ENCODE assay signal across 24 mouse cellular contexts in the genomic region with DNA sequence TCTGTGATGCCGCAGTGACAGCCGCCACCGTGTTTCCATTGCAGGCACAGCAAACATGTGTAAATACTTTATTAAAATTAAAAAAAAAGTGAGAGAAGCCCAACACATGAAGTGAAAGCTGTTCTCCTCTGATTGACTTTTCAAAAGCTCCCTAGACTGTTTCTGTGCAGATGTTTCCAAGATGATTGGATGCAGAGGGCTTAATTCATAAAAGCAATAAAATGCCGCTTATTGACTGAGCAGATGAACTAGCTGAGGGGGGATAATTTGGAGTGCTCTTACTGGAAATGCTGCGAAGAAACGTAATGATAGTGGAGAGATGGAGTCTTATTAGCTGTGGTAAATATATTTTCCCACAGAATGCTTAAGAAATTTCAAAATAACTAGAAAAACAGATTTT.
DNase-seq lines count a peak whose midpoint lies in the region; ATAC-seq and TF ChIP-seq lines count a peak whose summit lies in the region.
"Had no signal": no experiment of that assay in that cellular context is flagged by ENCODE, and none has a peak within 500 bp of the region (broad histone marks: within the 10 kb centered on the region; RNA-seq: fewer than 3 reads in every experiment).

No protein-coding gene starts in this region.

- no peak overlapping the region for H3K4me2 ChIP-seq in forebrain, embryonic 14.5 days (ENCODE audit: low read length)
- H3K4me2 ChIP-seq in limb, embryonic 14.5 days (replicated peaks; ENCODE audit: low read depth, low read length, severe bottlenecking) = no peak overlapping the region
- no peak overlapping the region for H3K4me2 ChIP-seq in neural tube, embryonic 13.5 days
- H3K4me2 ChIP-seq in neural tube, embryonic 15.5 days = peak overlapping the region; percentile 26; the same call in 1 of the 2 replicates
- H3K4me2 ChIP-seq: embryonic facial prominence, embryonic 12.5 days; forebrain, embryonic 13.5 days had no signal

- H3K27ac ChIP-seq in forebrain, embryonic 14.5 days (ENCODE audit: low read depth, low read length) = no peak overlapping the region
- no peak overlapping the region for H3K27ac ChIP-seq in forebrain, embryonic 10.5 days
- no peak overlapping the region for H3K27ac ChIP-seq in limb, embryonic 14.5 days (replicated peaks; ENCODE audit: low read depth, low read length)
- no peak overlapping the region for H3K27ac ChIP-seq in limb, embryonic 10.5 days
- H3K27ac ChIP-seq in neural tube, embryonic 13.5 days (replicated peaks) = peak overlapping the region; percentile 54; the same call in 1 of the 2 replicates
- 0 out of 2 replicates have a peak overlapping the region, but pooled peaks have one; percentile 23 for H3K27ac ChIP-seq in neural tube, embryonic 15.5 days (replicated peaks)
- H3K27ac ChIP-seq: embryonic facial prominence, embryonic 10.5 days; embryonic facial prominence, embryonic 12.5 days; forebrain, embryonic 13.5 days had no signal

- H3K36me3 ChIP-seq in forebrain, embryonic 14.5 days (ENCODE audit: control insufficient read depth, insufficient read depth, low read length) = no peaks in the 10 kb centered on the region
- no peaks in the 10 kb centered on the region for H3K36me3 ChIP-seq in forebrain, embryonic 10.5 days (replicated peaks)
- H3K36me3 ChIP-seq in limb, embryonic 14.5 days (ENCODE audit: control insufficient read depth, insufficient read depth, low read length) = no peaks in the 10 kb centered on the region
- H3K36me3 ChIP-seq in limb, embryonic 10.5 days = no peaks in the 10 kb centered on the region
- H3K36me3 ChIP-seq in neural tube, embryonic 13.5 days = no peaks in the 10 kb centered on the region
- H3K36me3 ChIP-seq in neural tube, embryonic 15.5 days = no peaks in the 10 kb centered on the region
- H3K36me3 ChIP-seq: embryonic facial prominence, embryonic 10.5 days; embryonic facial prominence, embryonic 12.5 days; G1E had no signal

- H3K27me3 ChIP-seq in forebrain, embryonic 14.5 days (replicated peaks; ENCODE audit: control insufficient read depth, insufficient read depth, low read length) = no peaks in the 10 kb centered on the region
- H3K27me3 ChIP-seq in forebrain, embryonic 10.5 days (ENCODE audit: poor library complexity, severe bottlenecking) = no peaks in the 10 kb centered on the region
- no peaks in the 10 kb centered on the region for H3K27me3 ChIP-seq in limb, embryonic 14.5 days (ENCODE audit: control insufficient read depth, insufficient read depth, low read length)
- H3K27me3 ChIP-seq in limb, embryonic 10.5 days (ENCODE audit: low read depth, poor library complexity, severe bottlenecking) = no peaks in the 10 kb centered on the region
- H3K27me3 ChIP-seq in neural tube, embryonic 13.5 days = no peaks in the 10 kb centered on the region
- H3K27me3 ChIP-seq in neural tube, embryonic 15.5 days (replicated peaks) = no peaks in the 10 kb centered on the region
- H3K27me3 ChIP-seq: CH12.LX; embryonic facial prominence, embryonic 12.5 days; forebrain, embryonic 13.5 days had no signal

- DNase-seq in forebrain, embryonic 14.5 days (ENCODE audit: low spot score) = peak; percentile 10
- DNase-seq in forebrain, embryonic 10.5 days (ENCODE audit: extremely low spot score, low spot score) = no peak
- DNase-seq in limb, embryonic 14.5 days (ENCODE audit: low spot score) = peak; percentile 5
- no peak for DNase-seq in limb, embryonic 10.5 days (ENCODE audit: low spot score)
- no peak for DNase-seq in neural tube, embryonic 10.5 days (ENCODE audit: extremely low spot score, low spot score)
- no peak for DNase-seq in cerebellum, postnatal 14 days
- DNase-seq: adrenal gland, adult 8-10 months; adrenal gland, postnatal 14 days; adrenal gland, postnatal 36 days; B cell, adult 2 months; cerebellum, adult 11 months; cerebellum, adult 18-20 months; cerebellum, adult 8-10 months; cerebellum, adult 9-11 months; cerebellum, postnatal 25 days had no signal

- H3K9me3 ChIP-seq in forebrain, embryonic 14.5 days (replicated peaks; ENCODE audit: control insufficient read depth, low read length) = no peaks in the 10 kb centered on the region
- no peaks in the 10 kb centered on the region for H3K9me3 ChIP-seq in forebrain, embryonic 10.5 days
- no peaks in the 10 kb centered on the region for H3K9me3 ChIP-seq in limb, embryonic 14.5 days (ENCODE audit: control insufficient read depth, low read length)
- H3K9me3 ChIP-seq in limb, embryonic 10.5 days (replicated peaks) = no peaks in the 10 kb centered on the region
- H3K9me3 ChIP-seq in neural tube, embryonic 13.5 days = no peaks in the 10 kb centered on the region
- no peaks in the 10 kb centered on the region for H3K9me3 ChIP-seq in neural tube, embryonic 15.5 days (replicated peaks)
- H3K9me3 ChIP-seq: embryonic facial prominence, embryonic 10.5 days; embryonic facial prominence, embryonic 12.5 days; forebrain, embryonic 13.5 days had no signal

- no peaks in the 10 kb centered on the region for H3K4me1 ChIP-seq in forebrain, embryonic 14.5 days (ENCODE audit: control insufficient read depth, insufficient read depth, low read length)
- H3K4me1 ChIP-seq in forebrain, embryonic 10.5 days = no peaks in the 10 kb centered on the region
- H3K4me1 ChIP-seq in limb, embryonic 14.5 days (ENCODE audit: control insufficient read depth, insufficient read depth, low read length) = no peaks in the 10 kb centered on the region
- H3K4me1 ChIP-seq in limb, embryonic 10.5 days = no peaks in the 10 kb centered on the region
- no peaks in the 10 kb centered on the region; the same call in 1 of the 2 replicates for H3K4me1 ChIP-seq in neural tube, embryonic 13.5 days (replicated peaks)
- H3K4me1 ChIP-seq in neural tube, embryonic 15.5 days = peaks cover 7% of the 10 kb centered on the region; the same call in 1 of the 2 replicates
- H3K4me1 ChIP-seq: embryonic facial prominence, embryonic 10.5 days; embryonic facial prominence, embryonic 12.5 days; forebrain, embryonic 13.5 days had no signal

- no peak overlapping the region for H3K9ac ChIP-seq in forebrain, embryonic 14.5 days (ENCODE audit: low read length)
- H3K9ac ChIP-seq in limb, embryonic 14.5 days (ENCODE audit: low read depth, low read length, severe bottlenecking) = no peak overlapping the region
- H3K9ac ChIP-seq in neural tube, embryonic 13.5 days = no peak overlapping the region
- H3K9ac ChIP-seq in neural tube, embryonic 15.5 days (replicated peaks) = no peak overlapping the region
- H3K9ac ChIP-seq: embryonic facial prominence, embryonic 12.5 days; forebrain, embryonic 13.5 days had no signal

- no peak overlapping the region for H3K4me3 ChIP-seq in forebrain, embryonic 14.5 days (ENCODE audit: low read depth, low read length)
- no peak overlapping the region for H3K4me3 ChIP-seq in forebrain, embryonic 10.5 days
- H3K4me3 ChIP-seq in limb, embryonic 14.5 days (replicated peaks; ENCODE audit: low read length) = no peak overlapping the region
- H3K4me3 ChIP-seq in limb, embryonic 10.5 days = no peak overlapping the region
- no peak overlapping the region for H3K4me3 ChIP-seq in neural tube, embryonic 13.5 days
- H3K4me3 ChIP-seq in neural tube, embryonic 15.5 days (replicated peaks) = no peak overlapping the region
- H3K4me3 ChIP-seq: embryonic facial prominence, embryonic 10.5 days; embryonic facial prominence, embryonic 12.5 days; forebrain, embryonic 13.5 days had no signal

- TF ChIP-seq POLR2A in limb, embryonic 14.5 days (IDR thresholded peaks at IDR 0.05; ENCODE audit: borderline replicate concordance, extremely low read depth, insufficient read depth, insufficient read length) = no peak

- no peak for ATAC-seq in forebrain, embryonic 14.5 days
- ATAC-seq in limb, embryonic 14.5 days (ENCODE audit: low FRiP score, low read depth) = no peak
- peak; percentile 47; the same call in 1 of the 2 replicates for ATAC-seq in neural tube, embryonic 13.5 days (ENCODE audit: low read depth)
- ATAC-seq in neural tube, embryonic 15.5 days (ENCODE audit: low FRiP score) = peak; percentile 53; the same call in 1 of the 2 replicates
- ATAC-seq: CD4-positive, CD25-positive, alpha-beta regulatory T cell, adult 4 months; forebrain, embryonic 13.5 days; forebrain, embryonic 16.5 days had no signal

- WGBS in forebrain, embryonic 14.5 days = 86% methylated on average over 6 of the region's 6 CpGs
- WGBS in forebrain, embryonic 10.5 days = 93% methylated on average over 6 of the region's 6 CpGs
- 69% methylated on average over 6 of the region's 6 CpGs for whole genome bisulfite sequencing in limb, embryonic 14.5 days
- 92% methylated on average over 6 of the region's 6 CpGs for WGBS in limb, embryonic 10.5 days
- 73% methylated on average over 6 of the region's 6 CpGs for WGBS in neural tube, embryonic 13.5 days
- 51% methylated on average over 6 of the region's 6 CpGs for WGBS in neural tube, embryonic 15.5 days

Comparison
In these comparisons a context has a peak if more than half of its experiments do, and no peak if none do; other contexts are left out.
1. DNase-seq: peak in forebrain, embryonic 14.5 days (single experiment) and limb, embryonic 14.5 days (single experiment); none in forebrain, embryonic 10.5 days (single experiment), limb, embryonic 10.5 days (single experiment), neural tube, embryonic 10.5 days (single experiment) and cerebellum, postnatal 14 days (0 of 2).
2. ATAC-seq: peak in neural tube, embryonic 13.5 days (single experiment) and neural tube, embryonic 15.5 days (single experiment); none in forebrain, embryonic 14.5 days (single experiment) and limb, embryonic 14.5 days (single experiment).
3. H3K27ac ChIP-seq: peak in neural tube, embryonic 13.5 days (single experiment) and neural tube, embryonic 15.5 days (single experiment); none in forebrain, embryonic 14.5 days (single experiment), forebrain, embryonic 10.5 days (single experiment), limb, embryonic 14.5 days (single experiment) and limb, embryonic 10.5 days (single experiment).